Mouse (Mus musculus) midbrain, embryonic 10.5 days (tissue): Measurements from ENCODE around the gene Odf2. TPM values are rescaled to one million over a fixed set of nuclear protein-coding genes. Genes with fewer than 3 reads are reported as not detected.
"Not testable (repeated sequence)": the region's sequence is repeated elsewhere in the genome, so short reads cannot be mapped to it uniquely, and the experiment has no call there.

Experiments used
- DNase-seq: peaks from one replicate; pipeline ENCODE4 v3.0.0-alpha.2; 2017; ENCODE audit warnings: low spot score
- H3K27ac ChIP-seq: fragments of 300-500 bp; sonication (generic); replicated peaks from 2 replicates; pipeline ENCODE4 v1.5.1; 2016; ENCODE audit warnings: mild to moderate bottlenecking
- H3K27me3 ChIP-seq: fragments of 300-500 bp; sonication (generic); 2 replicates; pipeline ENCODE4 v1.6.1; 2016; ENCODE audit warnings: low read depth, mild to moderate bottlenecking; ENCODE audit not compliant: poor library complexity, severe bottlenecking
- H3K36me3 ChIP-seq: fragments of 300-500 bp; sonication (generic); 2 replicates; pipeline ENCODE4 v1.6.1; 2016; ENCODE audit warnings: mild to moderate bottlenecking, moderate library complexity
- H3K4me1 ChIP-seq: fragments of 300-500 bp; sonication (generic); 2 replicates; pipeline ENCODE4 v1.6.1; 2016
- H3K4me3 ChIP-seq: fragments of 300-500 bp; sonication (generic); 2 replicates; pipeline ENCODE4 v1.5.1; 2016; ENCODE audit warnings: mild to moderate bottlenecking, moderate library complexity
- H3K9me3 ChIP-seq: fragments of 300-500 bp; sonication (generic); replicated peaks from 2 replicates; pipeline ENCODE4 v1.6.1; 2016; ENCODE audit warnings: mild to moderate bottlenecking
- WGBS: fragments of 180-500 bp; shearing (Covaris S2); methylation state at CpG from one replicate; pipeline ENCODE4 v1.1.7; 2016; 5-methylcytosine and 5-hydroxymethylcytosine counted together
- polyA plus RNA-seq: library from polyadenylated mRNA; unstranded; fragments of >200 nt; fragmentation: Nextera tagmentation; extraction: Ambion mirVana; gene quantifications from 2 replicates; pipeline ENCODE4 v1.2.1, GENCODE M21; 2016

The Odf2 gene
- polyA plus RNA-seq, 1 experiment from 2014 or later = 116 TPM

DNA sequence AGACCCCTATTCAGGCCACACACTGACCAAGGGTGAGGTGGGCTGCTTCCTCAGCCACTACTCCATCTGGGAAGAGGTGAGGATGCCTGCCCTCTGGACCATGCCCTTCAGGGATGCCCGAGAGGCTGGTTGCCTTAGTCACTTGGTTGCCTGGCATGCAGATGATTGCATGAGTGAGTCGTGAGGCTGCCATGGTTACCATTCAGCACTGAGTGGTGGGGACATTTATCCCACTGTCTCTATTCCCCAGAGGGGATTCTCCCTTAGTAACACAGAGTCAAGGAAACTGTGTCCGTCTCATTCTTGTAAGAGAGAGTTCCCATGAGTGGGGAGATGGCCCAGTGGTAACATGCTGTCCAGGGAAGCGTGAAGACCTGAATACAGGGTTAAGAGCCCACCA is 11.0 kb upstream of the Odf2 start:
- no peak for DNase-seq
- Histone ChIP-seq H3K9me3 (no peaks in the 10 kb centered on the region; the same call in 1 of the 2 replicates), H3K4me3 (no peak overlapping the region), H3K27me3 (no peaks in the 10 kb centered on the region), H3K27ac (no peak overlapping the region), H3K36me3 (peaks cover 81% of the 10 kb centered on the region), H3K4me1 (peaks cover 8% of the 10 kb centered on the region; the same call in 1 of the 2 replicates)
- 80% methylated on average over 4 of the region's 4 CpGs for WGBS

DNA sequence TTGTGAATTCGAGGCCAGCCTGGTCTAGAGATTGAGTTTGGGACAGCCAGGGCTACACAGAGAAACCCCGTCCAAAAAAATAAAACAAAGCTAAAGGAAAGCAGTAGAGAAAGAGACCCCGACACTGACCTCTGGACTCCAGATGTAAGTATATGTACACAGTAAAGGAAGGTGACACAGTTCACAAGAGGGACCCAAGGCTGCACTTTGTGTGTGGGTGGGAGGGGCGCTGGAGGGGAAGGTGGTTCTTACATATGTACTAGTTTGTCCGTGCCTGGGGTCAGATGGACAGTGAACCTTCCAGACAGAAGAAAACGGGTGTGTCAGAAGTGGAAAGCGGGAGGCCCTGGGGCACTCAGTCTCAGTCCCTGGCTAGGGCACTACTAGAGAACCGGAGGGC is 9.8 kb upstream of the Odf2 start:
- H3K36me3 ChIP-seq = peaks cover 70% of the 10 kb centered on the region
- DNase-seq = no peak
- H3K4me3 ChIP-seq = no peak overlapping the region
- H3K9me3 ChIP-seq = no peaks in the 10 kb centered on the region; the same call in 1 of the 2 replicates
- H3K4me1 ChIP-seq = peaks cover 8% of the 10 kb centered on the region; the same call in 1 of the 2 replicates
- no peak overlapping the region for H3K27ac ChIP-seq
- 73% methylated on average over 8 of the region's 8 CpGs for WGBS
- no peaks in the 10 kb centered on the region for H3K27me3 ChIP-seq

DNA sequence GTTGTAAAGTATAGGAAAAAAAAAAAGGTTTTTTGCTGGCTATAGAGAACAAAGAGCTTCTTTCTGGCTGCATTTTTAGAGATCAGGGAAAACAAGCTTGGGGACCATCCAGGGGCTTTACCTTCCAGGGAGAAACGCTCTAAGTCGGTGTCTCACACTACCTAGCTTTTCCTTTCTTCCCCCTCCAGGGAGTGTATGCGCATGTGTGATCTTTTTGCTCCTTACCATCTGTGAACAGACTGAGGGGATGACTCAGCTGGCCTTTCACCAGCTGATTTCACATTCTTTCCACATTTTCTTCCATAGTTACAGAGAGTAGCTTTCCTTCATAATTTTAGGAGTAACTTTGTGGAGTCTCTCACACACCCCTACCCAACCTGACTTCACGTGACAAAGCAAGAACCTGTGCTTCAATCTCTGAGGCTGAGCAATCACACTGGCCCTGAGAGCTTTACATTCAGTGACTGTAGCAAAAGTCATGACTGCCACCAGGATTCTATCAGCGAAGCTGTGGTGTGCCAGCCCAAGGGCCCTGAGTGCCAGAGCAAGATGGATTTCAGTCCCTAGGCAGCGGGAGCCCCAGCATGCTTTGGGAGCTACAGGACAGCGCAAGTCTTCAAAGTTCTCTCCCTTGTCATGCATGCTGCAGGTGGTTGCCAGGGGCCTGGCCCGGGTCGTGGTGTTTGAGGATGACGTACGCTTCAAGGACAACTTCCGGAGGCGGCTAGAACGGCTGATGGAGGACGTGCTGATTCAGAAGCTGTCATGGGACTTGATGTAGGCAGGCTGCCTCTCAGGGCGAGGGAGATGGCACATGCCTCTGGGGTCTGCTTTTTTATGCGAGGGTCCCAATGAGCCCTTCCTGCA is 8.8 kb upstream of the Odf2 start:
- Histone ChIP-seq H3K9me3 (no peaks in the 10 kb centered on the region; the same call in 1 of the 2 replicates), H3K36me3 (peaks cover 59% of the 10 kb centered on the region), H3K27ac (no peak overlapping the region), H3K4me3 (no peak overlapping the region), H3K4me1 (peaks cover 8% of the 10 kb centered on the region; the same call in 1 of the 2 replicates), H3K27me3 (no peaks in the 10 kb centered on the region)
- DNase-seq = no peak
- WGBS = 78% methylated on average over 17 of the region's 17 CpGs

DNA sequence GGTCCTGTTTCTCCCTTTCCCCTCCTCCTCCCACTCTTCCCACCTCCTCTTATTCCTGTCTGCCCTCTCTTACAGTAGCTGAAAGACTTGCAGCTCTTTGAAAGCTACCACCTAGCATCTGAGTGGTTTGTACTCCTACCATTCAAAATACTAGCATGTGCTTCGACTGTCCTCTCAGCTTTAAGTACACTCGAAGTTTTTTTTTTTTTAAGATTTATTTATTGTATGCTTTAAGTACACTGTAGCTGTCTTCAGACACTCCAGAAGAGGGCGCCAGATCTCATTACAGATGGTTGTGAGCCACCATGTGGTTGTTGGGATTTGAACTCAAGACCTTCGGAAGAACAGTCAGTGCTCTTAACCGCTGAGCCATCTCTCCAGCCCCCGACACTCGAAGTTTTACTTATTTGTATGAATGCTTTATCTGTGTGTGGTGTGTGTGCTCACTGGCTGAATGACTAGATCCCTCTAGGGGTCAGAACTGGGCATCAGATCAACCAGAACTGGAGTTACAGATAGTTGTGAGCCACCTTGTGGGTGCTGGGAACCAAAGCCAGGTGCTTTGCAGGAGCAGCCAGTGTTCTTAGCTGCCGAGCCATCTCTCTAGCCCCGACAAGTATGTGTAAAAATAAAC is 2.2 kb upstream of the Odf2 start:
- WGBS = 86% methylated on average over 9 of the region's 9 CpGs
- not testable (repeated sequence) for H3K27me3 ChIP-seq, DNase-seq, H3K4me3 ChIP-seq, H3K9me3 ChIP-seq, H3K27ac ChIP-seq
- H3K36me3 ChIP-seq = peaks cover 10% of the 10 kb centered on the region
- H3K4me1 ChIP-seq = peaks cover 23% of the 10 kb centered on the region

DNA sequence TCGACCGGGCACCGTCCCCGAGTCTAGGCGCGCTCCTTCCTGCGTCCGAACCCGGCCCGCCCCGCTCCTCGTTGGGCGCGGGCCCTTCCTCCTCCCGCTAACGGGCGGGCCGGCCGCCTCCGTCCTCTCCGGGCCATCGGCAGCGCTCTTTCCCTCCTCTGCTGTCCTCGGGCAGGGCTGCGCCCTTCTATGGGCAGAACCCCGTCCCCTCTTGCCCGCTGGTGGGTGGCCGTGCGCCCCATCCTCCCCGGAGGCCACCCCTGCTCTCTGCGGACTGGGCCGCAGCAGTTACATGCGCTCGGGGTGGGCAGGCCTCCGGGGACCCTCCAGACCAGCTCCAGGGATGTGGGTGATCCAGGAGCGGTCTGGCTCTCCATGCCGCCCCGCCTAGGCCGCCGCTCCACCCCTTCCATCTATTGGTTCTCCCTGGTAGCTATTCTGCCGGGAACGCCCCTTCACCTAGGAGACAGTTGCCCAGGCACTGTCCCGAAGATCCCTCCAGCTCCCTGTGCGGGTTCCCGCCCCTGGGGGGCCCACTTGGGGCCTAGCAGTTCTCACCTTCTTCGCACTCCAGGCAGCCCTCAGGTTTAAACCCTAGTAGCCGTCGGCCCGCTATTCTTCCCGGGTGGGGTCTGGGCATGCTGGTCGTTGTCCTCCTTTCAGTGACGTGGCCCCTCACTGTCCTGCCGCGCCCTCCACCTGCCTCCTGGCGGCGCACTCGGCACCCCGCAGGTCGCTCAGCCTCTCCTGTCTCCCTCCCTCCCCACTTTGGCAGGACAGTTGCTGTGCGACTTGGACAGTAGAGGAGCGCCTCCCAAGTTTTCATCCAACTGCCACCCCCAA is 1.2 kb downstream of the Odf2 start:
- Histone ChIP-seq H3K4me1 (peaks cover 24% of the 10 kb centered on the region), H3K4me3 (peak overlapping the region; percentile 100), H3K36me3 (peaks cover 41% of the 10 kb centered on the region), H3K27me3 (no peaks in the 10 kb centered on the region), H3K9me3 (no peaks in the 10 kb centered on the region), H3K27ac (peak overlapping the region; percentile 97)
- under 1% methylated on average over 55 of the region's 61 CpGs for WGBS
- DNase-seq = peak; percentile 93

DNA sequence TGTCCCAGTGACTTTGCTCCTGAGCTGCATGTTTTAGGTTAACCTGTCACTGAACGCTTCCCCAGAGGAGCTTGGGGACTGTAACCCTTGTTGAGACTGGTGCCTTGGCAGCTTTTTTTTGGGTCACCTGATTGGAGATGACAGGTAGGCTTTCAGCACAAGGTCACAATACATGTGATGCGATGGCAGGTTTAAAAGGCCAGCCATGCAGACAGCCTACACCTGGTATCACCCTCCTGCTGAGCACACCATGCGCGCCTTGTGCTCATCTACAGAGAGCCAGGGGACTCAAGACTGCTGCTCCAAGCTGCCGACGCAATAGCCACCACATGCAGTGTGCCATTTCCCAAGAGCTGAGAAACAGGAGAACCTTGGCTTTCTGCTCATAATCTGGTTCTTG is 2.8 kb downstream of the Odf2 start:
- WGBS = 94% methylated on average over 6 of the region's 6 CpGs

DNA sequence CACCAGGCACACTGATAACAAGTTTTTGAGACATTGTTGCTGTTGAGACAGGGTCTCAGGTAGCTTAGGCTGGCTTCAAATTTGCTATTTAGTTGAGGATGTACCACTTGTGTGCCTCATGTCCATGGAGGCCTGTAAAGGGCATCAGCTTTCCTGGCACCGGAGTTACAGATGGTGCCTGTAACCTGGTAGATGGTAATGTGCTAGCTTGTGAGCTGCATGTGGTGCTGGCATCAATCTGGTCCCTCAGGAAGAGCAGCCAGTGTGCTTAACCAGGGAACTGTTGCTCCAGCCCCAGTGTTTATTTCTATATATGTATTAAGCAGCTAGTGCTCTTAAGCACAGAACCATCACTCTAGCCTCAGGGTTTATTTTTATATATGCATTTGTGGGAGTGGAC is 7.0 kb downstream of the Odf2 start:
- WGBS = 95% methylated on average over 1 of the region's 1 CpGs
- no peaks in the 10 kb centered on the region for H3K27me3 ChIP-seq
- H3K4me1 ChIP-seq = peaks cover 8% of the 10 kb centered on the region
- no peak for DNase-seq
- no peak overlapping the region for H3K27ac ChIP-seq
- no peaks in the 10 kb centered on the region for H3K9me3 ChIP-seq
- peaks cover 98% of the 10 kb centered on the region for H3K36me3 ChIP-seq
- H3K4me3 ChIP-seq = no peak overlapping the region

More for the DNA sequence above, 2.8 kb downstream of the Odf2 start:
- no peak for DNase-seq
- Histone ChIP-seq H3K4me1 (peaks cover 24% of the 10 kb centered on the region), H3K27ac (peak overlapping the region; percentile 97; the same call in 1 of the 2 replicates), H3K27me3 (no peaks in the 10 kb centered on the region), H3K36me3 (peaks cover 55% of the 10 kb centered on the region), H3K9me3 (no peaks in the 10 kb centered on the region), H3K4me3 (peak overlapping the region; percentile 100; the same call in 1 of the 2 replicates)

DNA sequence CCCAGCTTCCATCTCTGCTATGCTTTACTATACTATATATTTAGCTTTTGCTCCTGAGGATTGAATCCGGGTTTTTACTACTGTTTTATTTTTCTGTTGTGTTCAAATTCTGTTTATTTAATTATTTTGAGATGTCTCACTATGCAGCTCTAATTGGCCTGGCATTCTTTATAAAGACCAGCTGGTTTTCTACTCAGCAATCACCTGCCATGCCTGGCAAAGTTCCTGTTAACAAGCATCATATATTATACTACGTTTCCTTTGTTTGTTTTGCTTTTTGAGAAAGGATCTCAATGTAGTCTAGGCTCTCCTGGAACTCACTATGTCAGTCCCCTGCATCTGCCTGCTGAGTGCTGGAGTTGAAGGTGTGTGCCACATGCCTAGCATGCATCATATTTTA is 8.3 kb downstream of the Odf2 start:
- H3K27ac ChIP-seq = no peak overlapping the region
- H3K36me3 ChIP-seq = peaks cover 98% of the 10 kb centered on the region
- no peak overlapping the region for H3K4me3 ChIP-seq
- DNase-seq = no peak
- H3K9me3 ChIP-seq = no peaks in the 10 kb centered on the region
- no peaks in the 10 kb centered on the region for H3K4me1 ChIP-seq
- WGBS = 88% methylated on average over 2 of the region's 2 CpGs
- no peaks in the 10 kb centered on the region for H3K27me3 ChIP-seq

DNA sequence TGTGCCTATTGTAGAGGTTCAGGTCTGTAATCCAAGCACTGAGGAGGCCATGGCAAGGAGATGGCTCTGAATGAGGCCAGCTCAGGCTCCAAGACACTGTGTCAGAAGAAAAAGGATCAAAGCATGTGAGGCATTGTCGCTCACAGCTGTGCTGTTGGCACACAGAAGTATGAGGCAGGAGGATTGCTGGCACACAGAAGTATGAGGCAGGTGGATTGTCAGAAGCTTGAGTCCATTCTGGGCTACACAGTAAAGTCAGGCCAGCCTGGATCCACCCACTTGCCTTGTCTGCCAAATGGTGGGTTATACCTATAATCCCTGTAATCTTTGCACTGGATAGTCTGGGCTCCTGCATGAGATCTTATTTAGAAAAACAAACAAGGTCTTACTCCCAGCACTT is 9.1 kb downstream of the Odf2 start:
- Histone ChIP-seq H3K27ac (no peak overlapping the region), H3K36me3 (peaks cover 98% of the 10 kb centered on the region), H3K4me1 (no peaks in the 10 kb centered on the region), H3K4me3 (no peak overlapping the region), H3K9me3 (no peaks in the 10 kb centered on the region), H3K27me3 (no peaks in the 10 kb centered on the region)
- WGBS = 89% methylated on average over 1 of the region's 1 CpGs
- no peak for DNase-seq

DNA sequence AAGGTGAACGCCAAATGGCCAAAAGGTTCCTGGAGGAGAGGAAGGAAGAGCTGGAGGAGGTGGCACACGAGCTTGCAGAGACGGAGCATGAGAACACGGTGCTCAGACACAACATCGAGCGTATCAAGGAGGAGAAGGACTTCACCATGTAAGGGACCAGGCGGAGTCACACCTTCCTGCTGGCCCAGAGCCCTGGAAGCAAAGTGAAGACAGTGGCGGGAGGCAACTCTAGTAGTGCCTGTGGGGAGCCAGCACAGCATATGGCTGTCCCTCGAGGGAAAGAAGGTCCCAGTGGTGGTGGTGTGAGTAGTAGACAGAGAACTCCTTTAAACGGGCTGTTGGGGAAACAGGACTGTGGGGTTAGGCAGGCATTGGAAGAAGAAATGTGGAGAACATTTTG is 13.2 kb downstream of the Odf2 start:
- H3K36me3 ChIP-seq = peaks cover 100% of the 10 kb centered on the region
- 91% methylated on average over 10 of the region's 10 CpGs for WGBS
- DNase-seq = no peak

DNA sequence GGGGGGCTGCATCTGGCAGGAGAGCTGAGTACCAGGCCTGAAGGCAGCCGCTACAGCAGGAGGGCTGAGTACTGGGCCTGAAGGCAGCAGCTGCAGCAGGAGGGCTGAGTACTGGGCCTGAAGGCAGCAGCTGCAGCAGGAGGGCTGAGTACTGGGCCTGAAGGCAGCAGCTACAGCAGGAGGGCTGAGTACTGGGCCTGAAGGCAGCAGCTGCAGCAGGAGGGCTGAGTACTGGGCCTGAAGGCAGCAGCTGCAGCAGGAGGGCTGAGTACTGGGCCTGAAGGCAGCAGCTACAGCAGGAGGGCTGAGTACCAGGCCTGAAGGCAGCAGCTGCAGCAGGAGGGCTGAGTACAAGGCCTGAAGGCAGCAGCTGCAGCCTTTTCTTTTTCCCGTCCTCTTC is 19.1 kb downstream of the Odf2 start:
- DNase-seq, H3K27ac ChIP-seq, H3K4me1 ChIP-seq, H3K27me3 ChIP-seq, H3K4me3 ChIP-seq, H3K9me3 ChIP-seq: not testable (repeated sequence)
- peaks cover 94% of the 10 kb centered on the region for H3K36me3 ChIP-seq
- WGBS = 68% methylated on average over 2 of the region's 2 CpGs

More for the DNA sequence above, 13.2 kb downstream of the Odf2 start:
- H3K4me3 ChIP-seq = no peak overlapping the region
- H3K27ac ChIP-seq = no peak overlapping the region
- no peaks in the 10 kb centered on the region for H3K27me3 ChIP-seq
- no peaks in the 10 kb centered on the region for H3K4me1 ChIP-seq
- no peaks in the 10 kb centered on the region for H3K9me3 ChIP-seq

DNA sequence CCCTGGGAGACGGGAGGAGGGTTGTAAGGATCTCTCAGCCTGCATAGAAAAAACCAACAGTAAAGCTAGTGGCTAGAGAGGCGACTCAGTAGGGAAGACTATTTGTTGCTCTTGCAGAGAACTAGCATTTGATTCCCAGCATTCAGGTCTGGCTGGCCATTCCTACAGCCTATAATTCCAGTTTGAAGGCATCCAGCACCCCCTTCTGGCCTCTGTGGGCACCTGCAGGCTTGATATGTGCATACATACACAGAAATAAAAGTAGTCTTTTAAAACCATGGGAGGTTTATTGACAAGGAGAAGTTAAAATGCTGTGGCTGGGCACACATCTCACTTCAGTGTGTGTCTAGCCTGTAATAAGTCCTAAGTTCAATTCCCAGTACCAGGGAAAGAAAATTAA is 21.0 kb downstream of the Odf2 start:
- Histone ChIP-seq H3K9me3 (no peaks in the 10 kb centered on the region), H3K4me3 (no peak overlapping the region), H3K27me3 (no peaks in the 10 kb centered on the region), H3K27ac (no peak overlapping the region), H3K4me1 (no peaks in the 10 kb centered on the region), H3K36me3 (peaks cover 93% of the 10 kb centered on the region)
- no peak for DNase-seq
- WGBS = 96% methylated on average over 2 of the region's 2 CpGs
